ENCODE assay signal across 7 mouse cellular contexts in the genomic region with DNA sequence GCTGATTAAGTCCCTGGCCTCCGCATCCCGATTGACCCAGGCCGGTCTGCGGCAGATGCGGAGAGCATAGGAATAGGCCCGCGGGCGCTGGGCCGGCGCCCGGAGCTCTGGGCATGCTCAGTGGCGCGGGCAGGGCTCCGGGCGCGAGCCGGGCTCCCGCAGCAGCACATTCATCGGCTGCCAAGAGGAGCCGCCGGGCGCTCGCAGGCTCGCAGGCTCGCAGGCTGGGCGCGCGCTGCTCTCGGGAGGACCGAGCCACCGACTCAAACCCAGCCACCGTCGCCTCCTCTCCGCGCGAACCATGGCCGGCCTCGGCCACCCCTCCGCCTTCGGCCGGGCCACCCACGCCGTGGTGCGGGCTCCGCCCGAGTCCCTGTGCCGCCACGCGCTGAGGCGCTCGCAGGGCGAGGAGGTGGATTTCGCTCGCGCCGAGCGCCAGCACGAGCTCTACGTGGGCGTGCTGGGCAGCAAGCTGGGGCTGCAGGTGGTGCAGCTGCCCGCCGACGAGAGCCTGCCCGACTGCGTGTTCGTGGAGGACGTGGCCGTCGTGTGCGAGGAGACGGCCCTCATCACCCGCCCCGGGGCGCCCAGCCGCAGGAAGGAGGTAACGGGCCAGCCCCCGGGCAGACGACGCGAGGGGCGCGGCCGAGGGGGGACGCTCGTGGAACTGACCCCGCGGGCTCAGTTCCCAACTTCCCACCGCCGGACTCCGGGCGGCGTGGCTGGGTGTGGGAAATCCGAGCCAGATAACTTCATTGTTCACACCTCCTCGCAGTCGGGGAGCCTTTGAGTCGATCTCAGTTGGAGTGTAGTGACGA. TPM values are rescaled to one million over a fixed set of nuclear protein-coding genes. Genes with fewer than 3 reads are reported as not detected.
DNase-seq lines count a peak whose midpoint lies in the region; ATAC-seq and TF ChIP-seq lines count a peak whose summit lies in the region.

A gene (plus strand): TSS at position 115 of the 818 bp plus-strand sequence.

- H3K4me3 ChIP-seq in intestine, postnatal 0 days (ENCODE audit: low read depth, low read length), result peak within 1 kb of the TSS; percentile 42
- H3K4me3 ChIP-seq in midbrain, embryonic 11.5 days (ENCODE audit: low read depth, low read length), result peak within 1 kb of the TSS; percentile 62
- H3K4me3 ChIP-seq in stomach, embryonic 15.5 days (replicated peaks), result peak within 1 kb of the TSS; percentile 67

- H3K4me1 ChIP-seq in intestine, postnatal 0 days (replicated peaks; ENCODE audit: control insufficient read depth, insufficient read depth, low read length), result no peaks in the 10 kb centered on the region; the same call in 1 of the 2 replicates
- H3K4me1 ChIP-seq in midbrain, embryonic 11.5 days (ENCODE audit: control insufficient read depth, insufficient read depth, low read length), result 0 out of 2 replicates have a peak, but pooled peaks cover 5% of the 10 kb centered on the region
- H3K4me1 ChIP-seq in stomach, embryonic 15.5 days, result peaks cover 13% of the 10 kb centered on the region

- no peak within 1 kb of the TSS; the same call in 1 of the 2 replicates for H3K27ac ChIP-seq in intestine, postnatal 0 days (ENCODE audit: low read depth, low read length)
- H3K27ac ChIP-seq in midbrain, embryonic 11.5 days (ENCODE audit: low read depth, low read length), result no peak within 1 kb of the TSS
- no peak within 1 kb of the TSS; the same call in 1 of the 2 replicates for H3K27ac ChIP-seq in stomach, embryonic 15.5 days

- H3K9me3 ChIP-seq in intestine, postnatal 0 days (ENCODE audit: control insufficient read depth), result no peaks in the 10 kb centered on the region
- no peaks in the 10 kb centered on the region for H3K9me3 ChIP-seq in midbrain, embryonic 11.5 days (ENCODE audit: control insufficient read depth, low read length)
- H3K9me3 ChIP-seq in stomach, embryonic 15.5 days, result no peaks in the 10 kb centered on the region

- DNase-seq in adrenal gland, postnatal 4 days (ENCODE audit: low spot score in 2 of 2), result peak; percentile 28 to 33
- peak; percentile 44 for DNase-seq in embryo, embryonic 11.5 days (ENCODE audit: low read depth, low spot score)
- no peak for DNase-seq in gonadal fat pad, adult 2 months (ENCODE audit: low read depth)
- peak; percentile 75 to 81 for DNase-seq in left cerebral cortex, postnatal 36 days (ENCODE audit: low spot score in 2 of 2)
- DNase-seq in midbrain, embryonic 11.5 days (ENCODE audit: low spot score, missing footprints), result peak; percentile 97

- no peaks in the 10 kb centered on the region for H3K27me3 ChIP-seq in intestine, postnatal 0 days (replicated peaks; ENCODE audit: control insufficient read depth, insufficient read depth, low read length)
- peaks cover 16% of the 10 kb centered on the region for H3K27me3 ChIP-seq in midbrain, embryonic 11.5 days (ENCODE audit: control insufficient read depth, insufficient read depth, low read length)
- peaks cover 8% of the 10 kb centered on the region; the same call in 1 of the 2 replicates for H3K27me3 ChIP-seq in stomach, embryonic 15.5 days (replicated peaks)

- peak; percentile 61 for ATAC-seq in intestine, postnatal 0 days
- peak; percentile 93 for ATAC-seq in midbrain, embryonic 11.5 days (ENCODE audit: low FRiP score)
- peak; percentile 74 for ATAC-seq in stomach, embryonic 15.5 days (ENCODE audit: insufficient read depth, low FRiP score, low read depth)

- H3K36me3 ChIP-seq in intestine, postnatal 0 days (ENCODE audit: control insufficient read depth, insufficient read depth), result no peaks in the 10 kb centered on the region
- no peaks in the 10 kb centered on the region for H3K36me3 ChIP-seq in midbrain, embryonic 11.5 days (ENCODE audit: control insufficient read depth, insufficient read depth, low read length)
- H3K36me3 ChIP-seq in stomach, embryonic 15.5 days, result no peaks in the 10 kb centered on the region

- peak within 1 kb of the TSS; percentile 47 for H3K9ac ChIP-seq in intestine, postnatal 0 days (ENCODE audit: low read depth, low read length)
- H3K9ac ChIP-seq in midbrain, embryonic 11.5 days (ENCODE audit: low read length), result peak within 1 kb of the TSS; percentile 83
- H3K9ac ChIP-seq in stomach, embryonic 15.5 days, result peak within 1 kb of the TSS; percentile 65

- H3K4me2 ChIP-seq in intestine, postnatal 0 days (replicated peaks; ENCODE audit: low read depth), result peak within 1 kb of the TSS; percentile 99
- H3K4me2 ChIP-seq in midbrain, embryonic 11.5 days, result peak within 1 kb of the TSS; percentile 90
- H3K4me2 ChIP-seq in stomach, embryonic 15.5 days, result peak within 1 kb of the TSS; percentile 100

- intact Hi-C loops in left cerebral cortex, postnatal 36 days (cut with DNase I), result loop anchor here (2.0 kb wide), 1 partner anchor 106 kb away; no protein-coding TSS in a partner anchor

- under 1% methylated on average over 97 of the region's 97 CpGs for WGBS in intestine, postnatal 0 days
- under 1% methylated on average over 83 of the region's 97 CpGs for WGBS in midbrain, embryonic 11.5 days
- under 1% methylated on average over 96 of the region's 97 CpGs for WGBS in stomach, embryonic 15.5 days

- no peak for TF ChIP-seq CTCF in intestine, postnatal 0 days (IDR thresholded peaks at IDR 0.05; ENCODE audit: low read depth)

RNA-seq across cellular contexts. Expression of the gene that starts here (rescaled TPM):
- 10 to 100 TPM; 11.1 to 18.1 TPM for total RNA-seq in adrenal gland, postnatal 4 days (2021)
- polyA plus RNA-seq in gonadal fat pad, adult 2 months (2012; rRNA removed), result 12.0 and 13.3 TPM in 2 replicates
- polyA plus RNA-seq in intestine, postnatal 0 days (2015; fragmentation: Nextera tagmentation; extraction: Ambion mirVana), result 24.9 and 25.9 TPM in 2 replicates
- total RNA-seq in left cerebral cortex, postnatal 36 days (2021), result 10 to 100 TPM; 60.0 to 64.4 TPM
- polyA plus RNA-seq in midbrain, embryonic 11.5 days (2014; fragmentation: Nextera tagmentation; extraction: Ambion mirVana), result 26.3 and 26.8 TPM in 2 replicates
- polyA plus RNA-seq in stomach, embryonic 15.5 days (2015; fragmentation: Nextera tagmentation; extraction: Ambion mirVana), result 23.9 and 28.0 TPM in 2 replicates
